Mouse (Mus musculus) limb, embryonic 11.5 days (tissue): ENCODE data around the gene Gm48552. TPM values are rescaled to one million over a fixed set of nuclear protein-coding genes. Genes with fewer than 3 reads are reported as not detected.

Experiments used
- ATAC-seq: fragments of 200-750 bp; cut with Nextera tagmentation; 2 replicates; pipeline ENCODE4 v1.8.0; 2017; ENCODE audit warnings: low read depth; ENCODE audit not compliant: insufficient number of reproducible peaks, low FRiP score, low TSS enrichment
- DNase-seq: peaks from one replicate; pipeline ENCODE4 v3.0.0-alpha.2; 2015; ENCODE audit warnings: low spot score
- H3K27ac ChIP-seq: fragments of 300-500 bp; sonication (generic); replicated peaks from 2 replicates; pipeline ENCODE4 v1.5.1; 2014; ENCODE audit warnings: low read depth, mild to moderate bottlenecking, low read length
- H3K27me3 ChIP-seq: fragments of 300-500 bp; sonication (generic); 2 replicates; pipeline ENCODE4 v1.6.1; 2014; ENCODE audit warnings: mild to moderate bottlenecking, low read length, mixed read lengths; ENCODE audit not compliant: control insufficient read depth, insufficient read depth
- H3K36me3 ChIP-seq: fragments of 300-500 bp; sonication (generic); 2 replicates; pipeline ENCODE4 v1.6.1; 2014; ENCODE audit warnings: mild to moderate bottlenecking, low read length, moderate library complexity, mixed read lengths; ENCODE audit not compliant: control insufficient read depth, insufficient read depth
- H3K4me1 ChIP-seq: fragments of 300-500 bp; sonication (generic); 2 replicates; pipeline ENCODE4 v1.6.1; 2014; ENCODE audit warnings: low read length, mixed read lengths; ENCODE audit not compliant: control insufficient read depth, insufficient read depth
- H3K4me2 ChIP-seq: fragments of 300-500 bp; sonication (generic); 2 replicates; pipeline ENCODE4 v1.6.1; 2014; ENCODE audit warnings: low read depth, mild to moderate bottlenecking, moderate library complexity; ENCODE audit not compliant: severe bottlenecking
- H3K4me3 ChIP-seq: fragments of 300-500 bp; sonication (generic); 2 replicates; pipeline ENCODE4 v1.5.1; 2014; ENCODE audit warnings: low read depth, low read length
- H3K9ac ChIP-seq: fragments of 300-500 bp; sonication (generic); 2 replicates; pipeline ENCODE4 v1.6.1; 2014; ENCODE audit warnings: mild to moderate bottlenecking, low read length
- H3K9me3 ChIP-seq: fragments of 300-500 bp; sonication (generic); 2 replicates; pipeline ENCODE4 v1.6.1; 2016; ENCODE audit warnings: low read length; ENCODE audit not compliant: control insufficient read depth
- WGBS: fragments of 180-500 bp; shearing (Covaris S2); extraction: QIAGEN DNeasy Blood & Tissue Kit; methylation state at CpG from one replicate; pipeline ENCODE4 v1.1.7; 2014; 5-methylcytosine and 5-hydroxymethylcytosine counted together
- polyA plus RNA-seq: library from polyadenylated mRNA; unstranded; fragments of >200 nt; fragmentation: Nextera tagmentation; extraction: Ambion mirVana; gene quantifications from 2 replicates; pipeline ENCODE4 v1.2.1, GENCODE M21; 2014

The Gm48552 gene
- polyA plus RNA-seq, 1 experiment from 2014 or later: 1.0 TPM

GRCm38 (mm10) chr10:81356991-81357844 lies 31.6 kb upstream of the Gm48552 start, which contains the start of gene Mfsd12:
TSS of gene Mfsd12 (plus strand) at chr10:81357491.
- peak within 1 kb of the TSS; percentile 75 for H3K9ac ChIP-seq
- peak within 1 kb of the TSS; percentile 99 for H3K4me2 ChIP-seq
- ATAC-seq (peak; percentile 85), DNase-seq (peak; percentile 86)
- H3K4me1 ChIP-seq: peaks cover 13% of the 10 kb centered on the region; the same call in 1 of the 2 replicates
- peaks cover 2% of the 10 kb centered on the region; the same call in 1 of the 2 replicates for H3K36me3 ChIP-seq
- H3K4me3 ChIP-seq: peak within 1 kb of the TSS; percentile 77
- 2% methylated on average over 73 of the region's 79 CpGs for WGBS
- no peaks in the 10 kb centered on the region for H3K9me3 ChIP-seq
- H3K27me3 ChIP-seq: no peaks in the 10 kb centered on the region
- H3K27ac ChIP-seq: no peak within 1 kb of the TSS

- H3K27me3 ChIP-seq: peaks cover 7% of the 10 kb centered on the region
- peak overlapping the region; percentile 99 for H3K4me2 ChIP-seq
- ATAC-seq (no peak), DNase-seq (no peak)
- no peaks in the 10 kb centered on the region for H3K9me3 ChIP-seq
- H3K4me1 ChIP-seq: peaks cover 13% of the 10 kb centered on the region; the same call in 1 of the 2 replicates
- H3K4me3 ChIP-seq: peak overlapping the region; percentile 77
- H3K36me3 ChIP-seq: peaks cover 2% of the 10 kb centered on the region; the same call in 1 of the 2 replicates
- WGBS: 29% methylated on average over 4 of the region's 4 CpGs
- H3K9ac ChIP-seq: peak overlapping the region; percentile 75
- H3K27ac ChIP-seq: no peak overlapping the region
These were observed 30.6 kb upstream of the Gm48552 start for GRCm38 (mm10) chr10:81358209-81358608.

- Histone ChIP-seq H3K27me3 (peaks cover 14% of the 10 kb centered on the region), H3K4me1 (peaks cover 18% of the 10 kb centered on the region), H3K9ac (no peak overlapping the region), H3K4me3 (0 out of 2 replicates have a peak overlapping the region, but pooled peaks have one; percentile 77), H3K27ac (no peak overlapping the region), H3K9me3 (no peaks in the 10 kb centered on the region), H3K36me3 (peaks cover 2% of the 10 kb centered on the region; the same call in 1 of the 2 replicates), H3K4me2 (no peak overlapping the region)
- ATAC-seq (no peak), DNase-seq (no peak)
- 67% methylated on average over 1 of the region's 1 CpGs for WGBS
These were observed 30.0 kb upstream of the Gm48552 start for GRCm38 (mm10) chr10:81358841-81359240.

- WGBS: 63% methylated on average over 8 of the region's 8 CpGs
- no peak overlapping the region for H3K27ac ChIP-seq
- ATAC-seq: no peak
- no peak overlapping the region for H3K4me2 ChIP-seq
- peaks cover 30% of the 10 kb centered on the region for H3K4me1 ChIP-seq
- H3K27me3 ChIP-seq: peaks cover 27% of the 10 kb centered on the region
- H3K9me3 ChIP-seq: no peaks in the 10 kb centered on the region
- H3K9ac ChIP-seq: 0 out of 2 replicates have a peak overlapping the region, but pooled peaks have one; percentile 0
- H3K4me3 ChIP-seq: no peak overlapping the region
- H3K36me3 ChIP-seq: peaks cover 2% of the 10 kb centered on the region; the same call in 1 of the 2 replicates
- DNase-seq: no peak
These were observed 28.1 kb upstream of the Gm48552 start for GRCm38 (mm10) chr10:81360721-81361120.

- no peak overlapping the region for H3K4me2 ChIP-seq
- WGBS: 74% methylated on average over 12 of the region's 12 CpGs
- H3K27ac ChIP-seq: no peak overlapping the region
- no peak for ATAC-seq
- no peak overlapping the region for H3K9ac ChIP-seq
- H3K4me3 ChIP-seq: no peak overlapping the region
- peaks cover 26% of the 10 kb centered on the region for H3K4me1 ChIP-seq
- H3K27me3 ChIP-seq: peaks cover 27% of the 10 kb centered on the region
- H3K36me3 ChIP-seq: peaks cover 9% of the 10 kb centered on the region
- no peak for DNase-seq
- H3K9me3 ChIP-seq: no peaks in the 10 kb centered on the region
These were observed 26.4 kb upstream of the Gm48552 start for GRCm38 (mm10) chr10:81362336-81362949.

- Histone ChIP-seq H3K4me3 (peak overlapping the region; percentile 28), H3K4me1 (peaks cover 17% of the 10 kb centered on the region), H3K9ac (no peak overlapping the region; the same call in 1 of the 2 replicates), H3K27ac (no peak overlapping the region), H3K4me2 (peak overlapping the region; percentile 54), H3K9me3 (no peaks in the 10 kb centered on the region), H3K36me3 (peaks cover 19% of the 10 kb centered on the region), H3K27me3 (peaks cover 27% of the 10 kb centered on the region)
- ATAC-seq: 0 out of 2 replicates have a peak, but pooled peaks have one; percentile 0
- no peak for DNase-seq
- 7% methylated on average over 54 of the region's 54 CpGs for WGBS
These were observed 25.1 kb upstream of the Gm48552 start for GRCm38 (mm10) chr10:81363436-81364346.

- WGBS: 11% methylated on average over 28 of the region's 28 CpGs
- H3K36me3 ChIP-seq: peaks cover 25% of the 10 kb centered on the region
- DNase-seq (peak; percentile 54), ATAC-seq (peak; percentile 11; the same call in 1 of the 2 replicates)
- H3K9me3 ChIP-seq: no peaks in the 10 kb centered on the region
- peaks cover 17% of the 10 kb centered on the region for H3K4me1 ChIP-seq
- H3K4me3 ChIP-seq: peak overlapping the region; percentile 28
- H3K27ac ChIP-seq: no peak overlapping the region
- peaks cover 27% of the 10 kb centered on the region for H3K27me3 ChIP-seq
- 0 out of 2 replicates have a peak overlapping the region, but pooled peaks have one; percentile 4 for H3K9ac ChIP-seq
- H3K4me2 ChIP-seq: peak overlapping the region; percentile 54
These were observed 24.1 kb upstream of the Gm48552 start for GRCm38 (mm10) chr10:81364666-81365065.
